Mouse (Mus musculus) hindbrain, embryonic 11.5 days (tissue): ENCODE measurements around the gene C2. TPM values are rescaled to one million over a fixed set of nuclear protein-coding genes. Genes with fewer than 3 reads are reported as not detected.

ENCODE experiments used
- polyA plus RNA-seq: library from polyadenylated mRNA; unstranded; fragments of >200 nt; fragmentation: Nextera tagmentation; extraction: Ambion mirVana; gene quantifications from 2 replicates; pipeline ENCODE4 v1.2.1, GENCODE M21; 2014

C2 gene
- polyA plus RNA-seq, 1 experiment from 2014 or later, result 1.2 TPM

Other genes starting within 250 kb of the C2 start
- 0.01 and 0.09 TPM in 2 replicates for gene Tnxb, start 227.7 kb downstream of the C2 start, polyA plus RNA-seq
- gene C4b, start 154.4 kb downstream of the C2 start, polyA plus RNA-seq, result not detected in 2 replicates
- not detected in 2 replicates for gene Cyp21a1, start 93.7 kb downstream of the C2 start, polyA plus RNA-seq
- 21.7 and 22.7 TPM in 2 replicates for gene Stk19, start 61.3 kb downstream of the C2 start, polyA plus RNA-seq
- 58.6 and 64.9 TPM in 2 replicates for gene Dxo, start 61.2 kb downstream of the C2 start, polyA plus RNA-seq
- gene Skiv2l, start 48.1 kb downstream of the C2 start, polyA plus RNA-seq, result 26.9 and 29.9 TPM in 2 replicates
- 117 and 138 TPM in 2 replicates for gene Nelfe, start 47.9 kb downstream of the C2 start, polyA plus RNA-seq
- 1.0 and 2.1 TPM in 2 replicates for gene Cfb, start 35.7 kb downstream of the C2 start, polyA plus RNA-seq
- 2.9 and 3.2 TPM in 2 replicates for gene Zbtb12, start 18.8 kb downstream of the C2 start, polyA plus RNA-seq
- not detected in 2 replicates for gene Gm20547, start 16.2 kb downstream of the C2 start, polyA plus RNA-seq
- 57.4 and 70.1 TPM in 2 replicates for gene Ehmt2, start 204 bp upstream of the C2 start, polyA plus RNA-seq
- 0.12 and 0.29 TPM in 2 replicates for gene Slc44a4, start 16.2 kb upstream of the C2 start, polyA plus RNA-seq
- gene Neu1, start 33.0 kb upstream of the C2 start, polyA plus RNA-seq, result 12.9 and 14.5 TPM in 2 replicates
- 0.15 TPM in 1 of 2 replicates, not detected in the other for gene Hspa1b, start 61.0 kb upstream of the C2 start, polyA plus RNA-seq
- gene Gm20481, start 71.6 kb upstream of the C2 start, polyA plus RNA-seq, result 0.49 TPM in 1 of 2 replicates, not detected in the other
- gene Hspa1a, start 73.9 kb upstream of the C2 start, polyA plus RNA-seq, result 0.93 and 1.4 TPM in 2 replicates
- 0.93 and 1.2 TPM in 2 replicates for gene Hspa1l, start 74.4 kb upstream of the C2 start, polyA plus RNA-seq
- 188 and 207 TPM in 2 replicates for gene Lsm2, start 83.6 kb upstream of the C2 start, polyA plus RNA-seq
- gene Vars, start 102.7 kb upstream of the C2 start, polyA plus RNA-seq, result 69.1 and 71.7 TPM in 2 replicates
- 0.10 and 0.36 TPM in 2 replicates for gene Vwa7, start 118.3 kb upstream of the C2 start, polyA plus RNA-seq
- 3.0 and 4.0 TPM in 2 replicates for gene Sapcd1, start 129.8 kb upstream of the C2 start, polyA plus RNA-seq
- 3.1 and 4.2 TPM in 2 replicates for gene Msh5, start 148.5 kb upstream of the C2 start, polyA plus RNA-seq
- 45.6 and 85.1 TPM in 2 replicates for gene Clic1, start 151.7 kb upstream of the C2 start, polyA plus RNA-seq
- gene Ddah2, start 160.8 kb upstream of the C2 start, polyA plus RNA-seq, result 614 and 636 TPM in 2 replicates
- 0.19 TPM in 1 of 2 replicates, not detected in the other for gene Ly6g6c, start 167.1 kb upstream of the C2 start, polyA plus RNA-seq
- 0.66 and 1.1 TPM in 2 replicates for gene Mpig6b, start 167.9 kb upstream of the C2 start, polyA plus RNA-seq
- 0.42 and 0.50 TPM in 2 replicates for gene Ly6g6e, start 178.6 kb upstream of the C2 start, polyA plus RNA-seq
- 1.0 and 2.7 TPM in 2 replicates for gene Ly6g6d, start 179.8 kb upstream of the C2 start, polyA plus RNA-seq
- 0.29 and 0.52 TPM in 2 replicates for gene Ly6g6f, start 187.3 kb upstream of the C2 start, polyA plus RNA-seq
- 40.2 and 45.1 TPM in 2 replicates for gene Abhd16a, start 191.0 kb upstream of the C2 start, polyA plus RNA-seq
- gene Ly6g5c, start 210.0 kb upstream of the C2 start, polyA plus RNA-seq, result not detected in 2 replicates
- 0.89 and 0.96 TPM in 2 replicates for gene Ly6g5b, start 217.2 kb upstream of the C2 start, polyA plus RNA-seq
- gene Gpank1, start 223.2 kb upstream of the C2 start, polyA plus RNA-seq, result 22.5 and 29.7 TPM in 2 replicates
- 299 and 310 TPM in 2 replicates for gene Csnk2b, start 223.8 kb upstream of the C2 start, polyA plus RNA-seq
- gene D17H6S53E, start 228.1 kb upstream of the C2 start, polyA plus RNA-seq, result 8.4 and 9.2 TPM in 2 replicates
- 0.34 and 0.49 TPM in 2 replicates for gene Apom, start 233.8 kb upstream of the C2 start, polyA plus RNA-seq
- 105 and 117 TPM in 2 replicates for gene Bag6, start 236.9 kb upstream of the C2 start, polyA plus RNA-seq